Mouse (Mus musculus): ENCODE data around the gene Zfp981.
"Not testable (repeated sequence)": the region's sequence is repeated elsewhere in the genome, so short reads cannot be mapped to it uniquely, and the experiment has no call there.

DNA sequence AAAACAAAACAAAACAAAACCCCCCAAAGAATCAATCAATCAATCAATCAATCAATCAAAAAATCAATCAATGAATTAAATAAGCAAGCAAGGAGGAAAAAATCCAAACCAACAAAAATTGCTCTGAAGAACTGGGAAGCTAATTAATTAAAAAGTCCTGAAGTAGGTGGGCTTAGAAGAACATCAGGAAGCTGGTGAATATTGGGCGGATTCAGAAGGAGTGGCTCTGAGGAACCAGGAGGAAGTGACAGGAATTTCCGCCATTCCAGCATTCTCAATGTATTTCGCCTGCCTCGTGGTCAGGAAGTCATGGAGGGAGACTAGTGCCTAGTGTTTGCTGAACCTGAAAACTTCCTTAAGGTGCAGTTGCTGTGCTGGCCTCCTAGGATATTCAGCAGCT, at the start of gene Zfp981:
- TF ChIP-seq POLR2A (IDR thresholded peaks at IDR 0.05; ENCODE audit: borderline replicate concordance, control insufficient read depth, low read depth, low read length); CTCF (IDR thresholded peaks at IDR 0.05; ENCODE audit: control insufficient read depth, insufficient read depth, low read length): not testable (repeated sequence)

Data from bone marrow, adult 2 months (tissue).